Mouse (Mus musculus): Measurements from ENCODE around the gene Lpar3. TPM values are rescaled to one million over a fixed set of nuclear protein-coding genes. Genes with fewer than 3 reads are reported as not detected.

Lpar3 gene
- polyA plus RNA-seq (2012; ENCODE audit: insufficient read depth, low replicate concordance), result not detected in 2 replicates

- peak within 1 kb of the TSS; percentile 23 for H3K4me3 ChIP-seq (replicated peaks)
- TF ChIP-seq FLI1 (IDR thresholded peaks at IDR 0.05; ENCODE audit: low read length) (no peak), GATA1 (IDR thresholded peaks at IDR 0.05; ENCODE audit: borderline replicate concordance, low read length) (no peak)
- no peaks in the 10 kb centered on the region for H3K36me3 ChIP-seq (replicated peaks; ENCODE audit: low read length)
- H3K27me3 ChIP-seq (replicated peaks), result peaks cover 53% of the 10 kb centered on the region
- peaks cover 7% of the 10 kb centered on the region; the same call in 1 of the 2 replicates for H3K4me1 ChIP-seq
- no peaks in the 10 kb centered on the region for H3K9me3 ChIP-seq
Observed at GRCm38 (mm10) chr3:146220776-146221486, at the start of gene Lpar3. Gene Lpar3, plus strand, starts transcription at chr3:146220963.

DNA sequence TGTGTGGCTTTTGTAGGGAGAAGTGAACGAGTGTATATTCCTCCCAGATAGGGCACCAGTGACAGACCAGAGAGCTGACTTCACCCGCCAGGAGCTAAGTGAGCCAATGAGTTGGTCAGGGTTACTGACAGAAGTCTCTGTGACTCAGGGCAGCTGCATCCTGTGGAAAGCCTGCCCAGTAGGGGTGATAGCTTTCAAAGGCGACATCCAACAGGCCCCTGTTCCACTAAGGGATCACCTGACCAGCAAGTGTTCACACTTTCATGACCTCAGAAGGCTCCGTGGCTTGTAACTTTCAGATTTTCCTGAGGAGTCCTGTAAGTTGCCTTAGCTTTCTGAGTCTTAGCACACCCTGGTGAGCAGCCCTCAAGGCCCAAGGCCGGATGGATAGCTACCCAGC is 47.7 kb upstream of the Lpar3 start:
- Histone ChIP-seq H3K9me3 (0 out of 2 replicates have a peak, but pooled peaks cover 3% of the 10 kb centered on the region), H3K4me3 (replicated peaks) (no peak overlapping the region), H3K36me3 (replicated peaks; ENCODE audit: low read length) (no peaks in the 10 kb centered on the region), H3K4me1 (peaks cover 20% of the 10 kb centered on the region), H3K27me3 (replicated peaks) (peaks cover 29% of the 10 kb centered on the region)
- TF ChIP-seq FLI1 (IDR thresholded peaks at IDR 0.05; ENCODE audit: low read length) (no peak), GATA1 (IDR thresholded peaks at IDR 0.05; ENCODE audit: borderline replicate concordance, low read length) (no peak)

- no peak overlapping the region for H3K4me3 ChIP-seq (replicated peaks)
- no peaks in the 10 kb centered on the region for H3K36me3 ChIP-seq (replicated peaks; ENCODE audit: low read length)
- H3K4me1 ChIP-seq, result peaks cover 23% of the 10 kb centered on the region
Observed at GRCm38 (mm10) chr3:146174215-146174614, 46.5 kb upstream of the Lpar3 start.

GRCm38 (mm10) chr3:146177295-146177694 is 43.5 kb upstream of the Lpar3 start:
- peak overlapping the region; percentile 70 for H3K4me3 ChIP-seq (replicated peaks)
- H3K4me1 ChIP-seq, result peaks cover 12% of the 10 kb centered on the region
- H3K9me3 ChIP-seq, result no peaks in the 10 kb centered on the region
- peaks cover 35% of the 10 kb centered on the region for H3K27me3 ChIP-seq (replicated peaks)
- TF ChIP-seq FLI1 (IDR thresholded peaks at IDR 0.05; ENCODE audit: low read length) (no peak), GATA1 (IDR thresholded peaks at IDR 0.05; ENCODE audit: borderline replicate concordance, low read length) (no peak)
- no peaks in the 10 kb centered on the region for H3K36me3 ChIP-seq (replicated peaks; ENCODE audit: low read length)

More at GRCm38 (mm10) chr3:146174215-146174614, 46.5 kb upstream of the Lpar3 start:
- TF ChIP-seq GATA1 (IDR thresholded peaks at IDR 0.05; ENCODE audit: borderline replicate concordance, low read length) (no peak), FLI1 (IDR thresholded peaks at IDR 0.05; ENCODE audit: low read length) (no peak)
- Histone ChIP-seq H3K27me3 (replicated peaks) (peaks cover 33% of the 10 kb centered on the region), H3K9me3 (0 out of 2 replicates have a peak, but pooled peaks cover 3% of the 10 kb centered on the region)

DNA sequence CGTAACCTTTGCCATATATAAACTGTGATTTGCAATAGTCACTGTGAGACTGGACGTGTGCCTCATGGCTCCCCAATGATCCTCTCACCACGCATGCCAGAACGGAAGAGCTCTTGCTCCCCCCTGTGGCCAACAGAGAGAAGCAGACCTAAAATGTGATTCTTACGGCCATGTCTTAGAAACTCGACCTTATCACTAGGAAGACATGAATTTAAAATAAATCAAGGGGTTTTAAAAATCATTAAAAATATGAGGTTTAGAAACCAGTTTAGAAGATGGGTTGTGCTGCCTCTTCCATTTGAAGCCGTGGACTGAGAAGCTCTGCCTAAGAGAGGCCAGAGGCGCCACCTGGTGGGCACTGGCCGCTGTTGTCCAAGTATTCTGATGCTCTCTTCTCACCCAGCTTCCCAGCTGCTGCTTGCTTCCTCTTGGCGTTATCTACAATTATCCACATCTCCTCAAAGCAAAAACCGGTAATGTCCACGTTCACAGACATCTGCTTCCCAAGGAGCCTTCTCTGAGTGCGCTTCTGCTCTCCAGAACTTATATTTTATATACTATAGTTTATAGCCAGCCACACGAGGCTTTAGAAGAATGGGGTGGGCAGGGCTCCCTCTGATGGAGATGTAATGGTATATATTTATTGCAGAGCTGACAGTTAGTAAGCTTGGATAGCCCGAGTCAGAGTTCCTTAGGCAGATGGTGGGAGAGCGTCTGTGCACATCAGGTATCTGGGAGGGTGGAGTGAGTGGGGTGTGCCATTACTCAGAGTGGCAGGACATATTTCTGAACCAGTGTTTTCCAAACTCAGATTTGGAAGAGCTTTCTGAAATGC is 42.8 kb upstream of the Lpar3 start:
- TF ChIP-seq GATA1 (IDR thresholded peaks at IDR 0.05; ENCODE audit: borderline replicate concordance, low read length) (no peak), FLI1 (IDR thresholded peaks at IDR 0.05; ENCODE audit: low read length) (no peak)
- no peaks in the 10 kb centered on the region for H3K9me3 ChIP-seq
- no peaks in the 10 kb centered on the region for H3K36me3 ChIP-seq (replicated peaks; ENCODE audit: low read length)
- H3K4me1 ChIP-seq, result peaks cover 11% of the 10 kb centered on the region
- peak overlapping the region; percentile 70 for H3K4me3 ChIP-seq (replicated peaks)
- peaks cover 33% of the 10 kb centered on the region for H3K27me3 ChIP-seq (replicated peaks)

GRCm38 (mm10) chr3:146180341-146180740 is 40.4 kb upstream of the Lpar3 start:
- H3K4me1 ChIP-seq, result peaks cover 8% of the 10 kb centered on the region
- TF ChIP-seq GATA1 (IDR thresholded peaks at IDR 0.05; ENCODE audit: borderline replicate concordance, low read length) (no peak), FLI1 (IDR thresholded peaks at IDR 0.05; ENCODE audit: low read length) (no peak)
- peaks cover 21% of the 10 kb centered on the region for H3K27me3 ChIP-seq (replicated peaks)
- no peak overlapping the region for H3K4me3 ChIP-seq (replicated peaks)
- H3K9me3 ChIP-seq, result no peaks in the 10 kb centered on the region
- no peaks in the 10 kb centered on the region for H3K36me3 ChIP-seq (replicated peaks; ENCODE audit: low read length)

DNA sequence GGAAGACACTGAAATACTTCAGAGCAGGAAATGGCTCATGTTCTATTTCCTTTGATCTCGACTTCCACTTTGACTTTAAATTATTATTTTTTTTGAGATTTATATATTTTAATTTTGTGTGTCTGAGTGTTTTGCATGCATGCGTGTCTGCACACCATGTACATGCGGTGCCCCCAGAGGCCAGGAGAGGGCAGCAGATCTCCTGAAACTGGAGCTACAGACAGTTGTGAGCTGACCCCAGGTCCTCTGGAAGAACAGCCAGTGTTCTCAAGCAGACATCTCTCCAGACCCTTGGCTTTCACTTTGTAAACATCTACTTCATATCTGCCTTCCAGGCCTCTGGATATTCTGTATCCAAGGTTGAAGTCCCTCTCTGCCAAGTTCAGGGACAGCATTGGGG is 39.8 kb upstream of the Lpar3 start:
- no peaks in the 10 kb centered on the region for H3K9me3 ChIP-seq
- H3K27me3 ChIP-seq (replicated peaks), result peaks cover 17% of the 10 kb centered on the region
- H3K36me3 ChIP-seq (replicated peaks; ENCODE audit: low read length), result no peaks in the 10 kb centered on the region
- TF ChIP-seq FLI1 (IDR thresholded peaks at IDR 0.05; ENCODE audit: low read length) (no peak), GATA1 (IDR thresholded peaks at IDR 0.05; ENCODE audit: borderline replicate concordance, low read length) (no peak)
- H3K4me1 ChIP-seq, result peaks cover 8% of the 10 kb centered on the region
- H3K4me3 ChIP-seq (replicated peaks), result no peak overlapping the region

GRCm38 (mm10) chr3:146184992-146185657 is 35.6 kb upstream of the Lpar3 start:
- Histone ChIP-seq H3K4me1 (no peaks in the 10 kb centered on the region), H3K36me3 (replicated peaks; ENCODE audit: low read length) (no peaks in the 10 kb centered on the region), H3K9me3 (no peaks in the 10 kb centered on the region), H3K4me3 (replicated peaks) (no peak overlapping the region), H3K27me3 (replicated peaks) (peaks cover 4% of the 10 kb centered on the region)
- TF ChIP-seq FLI1 (IDR thresholded peaks at IDR 0.05; ENCODE audit: low read length), result no peak
- TF ChIP-seq GATA1 (IDR thresholded peaks at IDR 0.05; ENCODE audit: borderline replicate concordance, low read length), result no peak

DNA sequence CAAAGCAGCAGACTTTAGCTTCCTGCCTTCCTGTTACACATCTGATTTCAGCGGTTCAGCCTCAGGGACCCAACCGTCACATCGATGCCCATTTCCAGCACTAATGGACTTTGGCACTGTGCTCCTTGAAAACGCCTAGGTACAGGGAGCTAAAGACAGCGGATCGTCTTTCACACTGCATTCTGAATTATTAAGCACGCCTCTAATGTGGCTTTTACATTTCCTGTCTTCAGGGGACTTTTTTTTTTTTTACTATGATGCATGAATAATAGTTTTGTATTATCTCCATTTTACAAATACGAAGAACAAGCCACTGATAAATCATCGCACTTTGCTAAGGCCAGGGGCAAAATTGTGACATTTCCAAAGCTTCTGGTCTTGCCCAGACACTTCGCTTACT is 34.7 kb upstream of the Lpar3 start:
- TF ChIP-seq FLI1 (IDR thresholded peaks at IDR 0.05; ENCODE audit: low read length) (no peak), GATA1 (IDR thresholded peaks at IDR 0.05; ENCODE audit: borderline replicate concordance, low read length) (no peak)
- no peaks in the 10 kb centered on the region for H3K4me1 ChIP-seq
- H3K9me3 ChIP-seq, result no peaks in the 10 kb centered on the region
- H3K27me3 ChIP-seq (replicated peaks), result peaks cover 5% of the 10 kb centered on the region
- no peaks in the 10 kb centered on the region for H3K36me3 ChIP-seq (replicated peaks; ENCODE audit: low read length)
- H3K4me3 ChIP-seq (replicated peaks), result no peak overlapping the region
